Mouse (Mus musculus) limb, embryonic 12.5 days (tissue): ENCODE data around the gene Iqce. TPM values are rescaled to one million over a fixed set of nuclear protein-coding genes. Genes with fewer than 3 reads are reported as not detected.
A peak's percentile ranks its signal among the peaks of the same experiment; 100 is the strongest.

Experiments used
- ATAC-seq: fragments of 200-750 bp; cut with Nextera tagmentation; 2 replicates; pipeline ENCODE4 v1.8.0; 2017; ENCODE audit warnings: low read depth, moderate TSS enrichment; ENCODE audit not compliant: insufficient number of reproducible peaks, insufficient read depth, low FRiP score, low TSS enrichment
- H3K27ac ChIP-seq: fragments of 300-500 bp; sonication (generic); 2 replicates; pipeline ENCODE4 v1.5.1; 2016; ENCODE audit warnings: mild to moderate bottlenecking, moderate library complexity
- H3K27me3 ChIP-seq: fragments of 300-500 bp; sonication (generic); 2 replicates; pipeline ENCODE4 v1.6.1; 2016; ENCODE audit warnings: mild to moderate bottlenecking, moderate library complexity
- H3K36me3 ChIP-seq: fragments of 300-500 bp; sonication (generic); 2 replicates; pipeline ENCODE4 v1.6.1; 2016; ENCODE audit warnings: mild to moderate bottlenecking, moderate library complexity
- H3K4me1 ChIP-seq: fragments of 300-500 bp; sonication (generic); replicated peaks from 2 replicates; pipeline ENCODE4 v1.6.1; 2016
- H3K4me2 ChIP-seq: fragments of 300-500 bp; sonication (generic); 2 replicates; pipeline ENCODE4 v1.6.1; 2016; ENCODE audit warnings: mild to moderate bottlenecking, moderate library complexity
- H3K4me3 ChIP-seq: fragments of 300-500 bp; sonication (generic); replicated peaks from 2 replicates; pipeline ENCODE4 v1.5.1; 2016; ENCODE audit warnings: mild to moderate bottlenecking
- H3K9ac ChIP-seq: fragments of 300-500 bp; sonication (generic); replicated peaks from 2 replicates; pipeline ENCODE4 v1.6.1; 2016; ENCODE audit warnings: mild to moderate bottlenecking, moderate library complexity
- H3K9me3 ChIP-seq: fragments of 300-500 bp; sonication (generic); 2 replicates; pipeline ENCODE4 v1.6.1; 2016; ENCODE audit warnings: mild to moderate bottlenecking, moderate library complexity
- WGBS: fragments of 180-500 bp; shearing (Covaris S2); methylation state at CpG from one replicate; pipeline ENCODE4 v1.1.7; 2016; 5-methylcytosine and 5-hydroxymethylcytosine counted together
- polyA plus RNA-seq: library from polyadenylated mRNA; unstranded; fragments of >200 nt; fragmentation: Nextera tagmentation; extraction: Ambion mirVana; gene quantifications from 2 replicates; pipeline ENCODE4 v1.2.1, GENCODE M21; 2016

Gene Iqce
- polyA plus RNA-seq, 1 experiment from 2014 or later, result 26.0 TPM

DNA sequence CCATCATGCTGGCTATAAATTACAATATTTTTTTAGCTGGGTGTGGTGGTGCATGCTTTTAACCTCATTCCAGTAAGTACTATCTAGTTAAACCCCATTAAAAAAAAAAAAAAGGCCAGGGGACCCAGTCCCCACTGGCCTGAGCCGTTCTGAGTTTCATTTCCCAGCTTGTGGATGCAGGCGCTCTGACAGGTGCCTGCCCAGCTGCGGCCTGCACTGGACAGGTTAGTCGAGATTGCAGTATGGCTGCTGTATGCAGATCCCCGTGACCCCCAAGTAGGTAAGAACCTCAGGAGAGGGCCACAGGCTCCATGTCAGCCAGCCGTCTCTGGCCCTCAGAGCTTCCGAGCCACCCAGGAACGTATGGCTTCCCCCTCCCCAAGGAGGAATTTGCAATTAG, 40.8 kb downstream of the Iqce start:
- peaks cover 35% of the 10 kb centered on the region for H3K4me1 ChIP-seq
- no peaks in the 10 kb centered on the region for H3K9me3 ChIP-seq
- H3K27me3 ChIP-seq, result peaks cover 3% of the 10 kb centered on the region; the same call in 1 of the 2 replicates
- no peak overlapping the region for H3K9ac ChIP-seq
- no peak for ATAC-seq
- no peak overlapping the region for H3K27ac ChIP-seq
- WGBS, result 58% methylated on average over 8 of the region's 8 CpGs
- no peak overlapping the region for H3K4me3 ChIP-seq
- no peak overlapping the region for H3K4me2 ChIP-seq
- peaks cover 16% of the 10 kb centered on the region for H3K36me3 ChIP-seq

DNA sequence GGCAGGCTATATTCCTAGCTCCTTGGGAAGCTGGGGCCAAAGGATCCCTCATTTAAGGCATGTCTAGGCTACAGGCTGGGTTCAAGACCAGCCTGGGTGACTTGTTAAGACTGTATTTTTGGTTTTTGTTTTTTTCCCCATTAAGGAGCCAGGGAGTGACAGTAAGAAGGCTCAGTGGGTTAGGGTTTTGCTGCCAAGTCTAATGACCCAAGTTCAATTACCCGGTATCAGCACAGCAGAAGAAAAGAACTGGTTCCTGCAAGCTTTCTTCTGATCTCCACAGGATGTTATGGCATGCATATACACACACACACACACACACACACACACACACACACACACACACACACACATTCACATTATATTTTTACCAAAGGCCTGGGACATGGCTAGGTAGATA, 41.8 kb downstream of the Iqce start:
- peaks cover 3% of the 10 kb centered on the region; the same call in 1 of the 2 replicates for H3K27me3 ChIP-seq
- peaks cover 6% of the 10 kb centered on the region; the same call in 1 of the 2 replicates for H3K36me3 ChIP-seq
- no peak overlapping the region for H3K4me2 ChIP-seq
- WGBS, result 93% methylated on average over 1 of the region's 1 CpGs
- H3K4me3 ChIP-seq, result no peak overlapping the region
- peaks cover 35% of the 10 kb centered on the region for H3K4me1 ChIP-seq
- H3K27ac ChIP-seq, result no peak overlapping the region
- no peaks in the 10 kb centered on the region for H3K9me3 ChIP-seq
- H3K9ac ChIP-seq, result no peak overlapping the region
- ATAC-seq, result no peak

DNA sequence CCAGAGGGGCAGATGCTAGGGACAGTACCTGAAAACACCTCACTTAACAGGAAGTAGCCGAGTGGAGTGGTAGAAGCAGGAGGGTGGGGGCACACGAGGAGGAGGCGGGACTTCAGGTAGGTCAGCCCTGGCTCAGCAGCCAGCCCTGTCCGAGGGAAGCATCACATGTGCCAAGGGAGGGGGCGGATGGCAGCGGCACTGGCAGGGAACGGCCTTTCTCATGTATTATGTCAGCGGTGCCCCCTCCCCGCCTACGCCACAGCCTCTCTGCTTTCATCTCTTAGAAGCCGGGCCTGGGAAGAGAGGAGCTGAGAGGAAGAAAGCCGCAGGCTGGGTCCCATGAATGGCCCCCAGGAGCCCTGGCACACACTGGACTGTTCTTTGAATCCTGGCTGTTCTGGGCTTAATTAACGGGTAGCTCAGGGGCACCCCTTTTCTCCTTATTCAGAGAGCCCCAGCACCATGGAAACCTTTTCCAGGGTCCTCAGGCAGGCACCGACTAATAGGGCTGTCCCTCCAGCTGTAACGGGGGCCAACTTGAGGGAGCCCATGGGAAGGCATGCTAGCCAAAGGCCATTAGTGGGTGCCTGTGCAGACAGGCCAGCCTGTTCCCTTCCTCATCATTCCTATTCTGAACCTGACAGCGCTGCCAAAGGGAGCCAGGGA, 42.4 kb downstream of the Iqce start:
- 43% methylated on average over 16 of the region's 16 CpGs for WGBS
- no peak overlapping the region for H3K27ac ChIP-seq
- no peaks in the 10 kb centered on the region for H3K36me3 ChIP-seq
- ATAC-seq, result no peak
- peak overlapping the region; percentile 32 for H3K4me2 ChIP-seq
- peak overlapping the region; percentile 24 for H3K9ac ChIP-seq
- peaks cover 35% of the 10 kb centered on the region for H3K4me1 ChIP-seq
- no peak overlapping the region for H3K4me3 ChIP-seq
- H3K9me3 ChIP-seq, result no peaks in the 10 kb centered on the region
- peaks cover 3% of the 10 kb centered on the region; the same call in 1 of the 2 replicates for H3K27me3 ChIP-seq

DNA sequence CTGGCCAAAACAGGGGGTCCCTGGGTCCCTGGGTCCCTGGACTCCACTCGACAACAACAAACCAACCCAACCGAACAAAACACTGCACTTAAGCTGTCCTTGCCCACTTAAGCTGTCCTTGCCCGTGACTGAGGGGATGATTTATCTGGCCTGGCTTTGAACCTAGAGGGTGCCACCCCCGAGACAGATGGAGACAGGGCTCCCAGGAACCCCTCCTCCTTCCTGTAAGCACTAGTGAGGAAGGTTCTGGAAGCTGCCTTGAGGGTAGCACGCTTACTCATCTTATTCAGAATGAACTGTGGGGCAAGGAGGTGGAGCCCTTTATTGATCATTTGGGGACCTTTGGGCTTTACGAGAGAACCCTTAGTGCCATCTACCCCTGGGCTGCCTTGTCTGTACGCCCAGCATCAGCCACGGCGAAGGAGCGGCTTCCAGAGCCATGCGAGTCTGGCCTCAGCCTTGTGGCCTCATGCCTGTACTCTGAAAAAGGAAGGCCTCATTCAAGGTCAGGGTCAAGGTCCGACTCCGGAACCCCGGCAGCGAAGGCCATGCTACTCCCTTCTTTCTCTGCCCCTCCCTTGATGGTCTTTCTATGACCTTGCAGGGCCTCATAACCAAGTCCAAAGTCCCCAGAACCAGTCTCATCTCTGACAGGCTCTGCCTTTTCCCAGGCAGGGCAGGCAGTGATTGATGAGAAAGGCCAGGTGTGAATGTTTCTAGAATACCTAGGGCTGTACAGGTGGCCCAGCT, 47.9 kb downstream of the Iqce start:
- no peak for ATAC-seq
- no peak overlapping the region for H3K27ac ChIP-seq
- H3K9me3 ChIP-seq, result no peaks in the 10 kb centered on the region
- WGBS, result 79% methylated on average over 15 of the region's 15 CpGs
- no peaks in the 10 kb centered on the region for H3K36me3 ChIP-seq
- no peak overlapping the region for H3K4me3 ChIP-seq
- H3K9ac ChIP-seq, result no peak overlapping the region
- H3K27me3 ChIP-seq, result no peaks in the 10 kb centered on the region
- no peak overlapping the region for H3K4me2 ChIP-seq
- peaks cover 10% of the 10 kb centered on the region for H3K4me1 ChIP-seq

DNA sequence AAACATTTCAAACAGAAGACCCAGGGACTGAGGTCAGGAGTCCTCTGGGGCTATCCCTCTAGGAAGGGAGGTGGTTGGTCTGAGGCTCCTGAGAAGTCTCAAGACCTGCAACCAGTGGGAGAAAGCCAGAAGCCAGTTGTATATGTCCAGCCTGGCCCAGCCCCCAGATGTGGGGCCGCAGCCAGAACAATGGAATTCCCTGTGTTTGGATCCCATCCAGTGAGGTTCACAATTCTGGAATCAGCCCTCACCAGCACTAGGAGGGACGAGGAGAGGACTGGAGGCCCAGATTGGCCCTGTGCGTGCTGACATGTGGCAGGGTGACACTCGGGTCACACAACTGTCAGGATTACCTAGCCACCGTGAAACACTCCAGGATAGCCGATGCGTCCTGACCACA, 49.6 kb downstream of the Iqce start:
- H3K27ac ChIP-seq, result no peak overlapping the region
- H3K4me2 ChIP-seq, result no peak overlapping the region
- H3K9ac ChIP-seq, result no peak overlapping the region
- peaks cover 16% of the 10 kb centered on the region for H3K4me1 ChIP-seq
- H3K4me3 ChIP-seq, result no peak overlapping the region
- no peak for ATAC-seq
- no peaks in the 10 kb centered on the region for H3K27me3 ChIP-seq
- H3K9me3 ChIP-seq, result no peaks in the 10 kb centered on the region
- WGBS, result 88% methylated on average over 7 of the region's 7 CpGs
- H3K36me3 ChIP-seq, result no peaks in the 10 kb centered on the region

DNA sequence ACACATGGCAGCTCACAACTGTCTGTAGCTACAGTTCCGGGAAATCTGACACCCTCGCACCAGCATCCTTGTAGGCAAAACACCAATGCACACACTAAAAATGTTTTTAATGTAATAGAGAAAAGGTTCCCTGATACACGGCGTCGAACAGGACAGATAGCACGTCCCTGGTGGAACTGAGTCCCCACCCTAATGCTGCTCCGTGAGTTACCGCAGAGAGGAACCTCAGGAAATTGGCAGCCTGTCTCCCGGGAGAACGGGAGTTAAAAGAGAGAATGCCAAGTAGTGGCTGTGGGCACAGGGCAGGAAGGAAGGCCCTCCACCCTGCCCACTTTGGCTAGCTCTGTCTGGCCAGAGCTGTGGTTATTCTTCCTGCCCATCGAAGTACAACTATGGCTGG, 50.9 kb downstream of the Iqce start:
- no peak overlapping the region for H3K9ac ChIP-seq
- H3K4me3 ChIP-seq, result no peak overlapping the region
- peaks cover 2% of the 10 kb centered on the region; the same call in 1 of the 2 replicates for H3K36me3 ChIP-seq
- ATAC-seq, result no peak
- H3K27me3 ChIP-seq, result no peaks in the 10 kb centered on the region
- H3K4me1 ChIP-seq, result peaks cover 29% of the 10 kb centered on the region
- H3K4me2 ChIP-seq, result no peak overlapping the region
- no peaks in the 10 kb centered on the region for H3K9me3 ChIP-seq
- WGBS, result 87% methylated on average over 11 of the region's 11 CpGs
- H3K27ac ChIP-seq, result no peak overlapping the region

DNA sequence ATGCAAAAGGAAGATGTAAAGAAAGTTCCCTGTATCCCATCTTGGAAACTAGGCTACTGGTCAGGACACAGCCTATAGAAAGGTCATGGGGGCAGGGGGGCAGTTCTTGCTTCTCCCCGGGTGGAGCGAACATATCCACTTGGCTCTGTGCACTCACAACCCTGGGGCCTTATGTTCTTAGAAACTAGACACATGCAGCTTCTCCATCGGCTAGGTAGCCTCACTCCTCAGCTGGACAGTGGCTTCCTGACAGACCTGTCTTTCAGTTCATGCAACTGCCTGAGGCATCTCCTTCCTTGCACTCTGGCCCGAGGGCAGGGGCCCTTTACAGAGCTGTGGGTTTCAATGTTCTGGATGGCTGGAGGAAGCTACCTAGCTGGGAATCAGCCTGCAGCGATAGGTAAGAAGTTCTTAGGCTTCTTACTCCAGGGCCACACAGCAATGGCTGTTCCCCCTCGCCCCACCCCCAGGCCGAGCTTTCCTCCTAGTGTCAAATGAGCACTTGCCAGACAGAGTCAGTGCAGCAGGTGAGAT, 52.2 kb downstream of the Iqce start:
- ATAC-seq, result no peak
- no peak overlapping the region for H3K27ac ChIP-seq
- WGBS, result 58% methylated on average over 7 of the region's 7 CpGs
- peaks cover 15% of the 10 kb centered on the region for H3K36me3 ChIP-seq
- 0 out of 2 replicates have a peak overlapping the region, but pooled peaks have one; percentile 96 for H3K4me3 ChIP-seq
- peaks cover 41% of the 10 kb centered on the region for H3K4me1 ChIP-seq
- H3K9me3 ChIP-seq, result no peaks in the 10 kb centered on the region
- H3K4me2 ChIP-seq, result peak overlapping the region; percentile 97
- H3K9ac ChIP-seq, result peak overlapping the region; percentile 57; the same call in 1 of the 2 replicates
- no peaks in the 10 kb centered on the region for H3K27me3 ChIP-seq

DNA sequence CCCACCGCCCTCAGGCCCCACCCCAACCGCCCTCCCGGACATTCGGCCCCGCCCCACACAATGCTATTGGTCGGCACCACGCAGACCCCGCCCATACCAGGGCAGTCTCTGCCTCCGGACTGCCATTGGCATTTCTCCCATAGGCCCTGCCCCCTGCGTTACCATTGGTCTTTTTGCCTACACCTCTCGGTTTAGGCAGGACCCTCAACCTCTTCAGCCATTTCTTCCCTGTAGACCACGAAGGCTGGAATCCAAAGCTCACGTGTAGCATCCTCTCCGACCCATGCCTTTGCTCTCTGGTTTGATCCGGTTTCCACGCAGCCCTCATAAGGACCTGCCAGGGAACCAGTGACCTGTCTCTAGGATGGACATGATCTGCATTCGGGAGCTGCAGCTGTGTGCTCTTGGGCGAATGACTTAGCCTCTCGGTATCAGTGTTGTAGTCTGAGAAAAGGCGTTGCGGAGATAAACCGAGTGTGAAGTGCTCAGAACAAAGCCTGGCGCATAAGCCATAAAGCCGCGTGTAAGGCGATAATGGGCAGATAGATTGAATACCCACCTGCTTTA, 53.0 kb downstream of the Iqce start:
- Histone ChIP-seq H3K4me1 (peaks cover 43% of the 10 kb centered on the region), H3K27ac (peak overlapping the region; percentile 88), H3K4me2 (peak overlapping the region; percentile 97), H3K27me3 (no peaks in the 10 kb centered on the region), H3K9me3 (no peaks in the 10 kb centered on the region), H3K4me3 (peak overlapping the region; percentile 96), H3K9ac (peak overlapping the region; percentile 57), H3K36me3 (peaks cover 23% of the 10 kb centered on the region)
- peak; percentile 92 for ATAC-seq
- WGBS, result 3% methylated on average over 26 of the region's 26 CpGs

DNA sequence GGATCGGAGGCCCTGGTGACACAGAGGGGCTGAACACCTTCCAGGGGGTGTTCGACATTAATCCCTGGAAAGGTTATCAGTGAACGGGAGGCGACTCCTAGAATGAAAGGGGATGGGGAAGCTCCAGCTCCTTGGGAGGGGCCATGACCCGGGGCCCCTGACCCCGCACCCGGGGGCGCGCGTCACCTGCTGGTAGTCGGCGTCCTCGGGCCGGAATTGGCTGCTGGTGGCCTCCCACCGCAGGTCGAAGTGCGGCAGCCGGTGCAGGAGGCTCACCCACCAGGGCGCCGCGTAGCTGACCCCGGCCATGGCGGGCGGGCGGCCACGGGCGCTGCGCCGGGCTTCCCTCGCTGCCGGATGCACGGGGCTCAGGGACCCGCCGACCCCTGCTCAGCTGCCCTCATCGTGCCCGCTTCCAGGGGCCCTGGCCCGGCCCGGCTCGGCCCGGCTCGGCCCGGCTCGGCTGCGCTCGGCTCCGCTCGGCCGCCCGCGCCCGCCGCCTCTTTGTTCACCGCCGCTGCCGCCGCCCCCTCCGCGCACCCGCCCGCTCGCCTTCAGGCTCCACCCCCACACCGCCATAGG, 53.6 kb downstream of the Iqce start, which contains the start of gene Ttyh3:
Gene Ttyh3, minus strand, starts transcription at position 513 of the 582 bp plus-strand sequence.
- peak within 1 kb of the TSS; percentile 97 for H3K4me2 ChIP-seq
- no peaks in the 10 kb centered on the region for H3K27me3 ChIP-seq
- H3K4me1 ChIP-seq, result peaks cover 44% of the 10 kb centered on the region
- H3K27ac ChIP-seq, result peak within 1 kb of the TSS; percentile 88
- no peaks in the 10 kb centered on the region for H3K9me3 ChIP-seq
- peak; percentile 66 for ATAC-seq
- peaks cover 28% of the 10 kb centered on the region for H3K36me3 ChIP-seq
- peak within 1 kb of the TSS; percentile 99 for H3K9ac ChIP-seq
- H3K4me3 ChIP-seq, result peak within 1 kb of the TSS; percentile 96
- WGBS, result under 1% methylated on average over 34 of the region's 62 CpGs

DNA sequence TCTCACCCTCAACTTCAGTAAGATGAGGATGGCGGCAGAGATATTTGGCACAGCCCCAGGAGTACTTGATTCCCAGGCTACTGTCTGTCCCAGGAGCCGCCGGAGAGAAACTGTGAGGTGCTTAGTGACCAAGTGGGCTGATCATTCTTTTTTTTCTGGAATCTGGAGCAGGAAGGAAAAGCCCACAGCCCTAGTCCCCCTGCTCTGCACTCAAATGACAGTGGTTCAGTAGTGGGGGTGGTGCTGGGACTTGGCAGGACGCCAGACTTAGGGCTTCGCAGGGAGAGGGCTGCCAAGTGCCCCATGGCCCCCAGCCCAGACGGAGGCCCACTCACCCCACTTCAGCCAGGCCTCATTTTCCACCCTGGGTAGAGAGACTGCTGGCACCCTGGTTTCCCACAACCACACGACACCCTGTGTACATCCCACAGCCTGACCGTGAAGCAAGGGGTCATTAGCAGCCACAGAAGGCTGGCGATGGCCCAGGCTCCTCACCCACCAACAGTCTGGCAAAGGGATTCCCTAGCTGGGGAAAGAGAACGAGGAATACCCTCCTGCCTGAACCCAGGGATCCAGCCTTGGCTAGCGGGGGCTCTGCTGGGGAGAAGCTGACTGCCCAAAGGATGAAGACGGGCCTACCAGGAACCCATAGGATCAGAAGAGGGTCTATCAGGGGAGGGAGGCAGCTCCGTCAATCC, 54.2 kb downstream of the Iqce start:
- peak overlapping the region; percentile 99 for H3K9ac ChIP-seq
- peak overlapping the region; percentile 97 for H3K4me2 ChIP-seq
- H3K36me3 ChIP-seq, result peaks cover 35% of the 10 kb centered on the region
- peaks cover 50% of the 10 kb centered on the region for H3K4me1 ChIP-seq
- no peaks in the 10 kb centered on the region for H3K27me3 ChIP-seq
- ATAC-seq, result peak; percentile 33
- H3K9me3 ChIP-seq, result no peaks in the 10 kb centered on the region
- H3K27ac ChIP-seq, result peak overlapping the region; percentile 88
- H3K4me3 ChIP-seq, result peak overlapping the region; percentile 96
- WGBS, result 2% methylated on average over 13 of the region's 13 CpGs
